Mouse (Mus musculus): ENCODE data around the gene Mt4. TPM values are rescaled to one million over a fixed set of nuclear protein-coding genes. Genes with fewer than 3 reads are reported as not detected.
"Not testable (repeated sequence)": the region's sequence is repeated elsewhere in the genome, so short reads cannot be mapped to it uniquely, and the experiment has no call there.

Mt4 gene
- polyA plus RNA-seq, 1 experiment: not detected

GRCm38 (mm10) chr8:94154537-94154936, 17.5 kb downstream of the Mt4 start:
- Histone ChIP-seq H3K27me3 (ENCODE audit: control insufficient read depth, insufficient read depth, low read length) (no peaks in the 10 kb centered on the region), H3K27ac (ENCODE audit: control insufficient read depth, insufficient read depth, low read depth, low read length) (peak overlapping the region; percentile 20; the same call in 1 of the 2 replicates), H3K36me3 (ENCODE audit: control insufficient read depth, insufficient read depth, low read length) (no peaks in the 10 kb centered on the region), H3K4me1 (ENCODE audit: control insufficient read depth, insufficient read depth, low read length) (peaks cover 8% of the 10 kb centered on the region), H3K4me3 (ENCODE audit: control insufficient read depth, low read depth, low read length) (no peak overlapping the region)
- TF ChIP-seq CTCF (IDR thresholded peaks at IDR 0.05; ENCODE audit: control insufficient read depth, insufficient read depth, insufficient replicate concordance, low read depth, low read length) (no peak), POLR2A (IDR thresholded peaks at IDR 0.05; ENCODE audit: control insufficient read depth, low read depth, low read length) (no peak)

GRCm38 (mm10) chr8:94156092-94156491, 19.1 kb downstream of the Mt4 start:
- Histone ChIP-seq H3K4me3 (ENCODE audit: control insufficient read depth, low read depth, low read length) (no peak overlapping the region), H3K4me1 (ENCODE audit: control insufficient read depth, insufficient read depth, low read length) (peaks cover 8% of the 10 kb centered on the region), H3K36me3 (ENCODE audit: control insufficient read depth, insufficient read depth, low read length) (no peaks in the 10 kb centered on the region), H3K27me3 (ENCODE audit: control insufficient read depth, insufficient read depth, low read length) (no peaks in the 10 kb centered on the region), H3K27ac (ENCODE audit: control insufficient read depth, insufficient read depth, low read depth, low read length) (no peak overlapping the region)
- TF ChIP-seq CTCF (IDR thresholded peaks at IDR 0.05; ENCODE audit: control insufficient read depth, insufficient read depth, insufficient replicate concordance, low read depth, low read length) (no peak), POLR2A (IDR thresholded peaks at IDR 0.05; ENCODE audit: control insufficient read depth, low read depth, low read length) (no peak)

- H3K4me1 ChIP-seq (ENCODE audit: control insufficient read depth, insufficient read depth, low read length); H3K36me3 ChIP-seq (ENCODE audit: control insufficient read depth, insufficient read depth, low read length); H3K4me3 ChIP-seq (ENCODE audit: control insufficient read depth, low read depth, low read length); H3K27me3 ChIP-seq (ENCODE audit: control insufficient read depth, insufficient read depth, low read length): not testable (repeated sequence)
- H3K27ac ChIP-seq (ENCODE audit: control insufficient read depth, insufficient read depth, low read depth, low read length): peak overlapping the region; percentile 34
Observed at GRCm38 (mm10) chr8:94165772-94166171, 28.8 kb downstream of the Mt4 start.

GRCm38 (mm10) chr8:94167244-94167643, 30.2 kb downstream of the Mt4 start:
- Histone ChIP-seq H3K27ac (ENCODE audit: control insufficient read depth, insufficient read depth, low read depth, low read length) (no peak overlapping the region), H3K4me3 (ENCODE audit: control insufficient read depth, low read depth, low read length) (no peak overlapping the region), H3K4me1 (ENCODE audit: control insufficient read depth, insufficient read depth, low read length) (peaks cover 14% of the 10 kb centered on the region), H3K27me3 (ENCODE audit: control insufficient read depth, insufficient read depth, low read length) (no peaks in the 10 kb centered on the region), H3K36me3 (ENCODE audit: control insufficient read depth, insufficient read depth, low read length) (no peaks in the 10 kb centered on the region)
- TF ChIP-seq CTCF (IDR thresholded peaks at IDR 0.05; ENCODE audit: control insufficient read depth, insufficient read depth, insufficient replicate concordance, low read depth, low read length) (peak; percentile 92), POLR2A (IDR thresholded peaks at IDR 0.05; ENCODE audit: control insufficient read depth, low read depth, low read length) (no peak)

GRCm38 (mm10) chr8:94169547-94169946, 32.5 kb downstream of the Mt4 start:
- no peaks in the 10 kb centered on the region for H3K36me3 ChIP-seq (ENCODE audit: control insufficient read depth, insufficient read depth, low read length)
- TF ChIP-seq POLR2A (IDR thresholded peaks at IDR 0.05; ENCODE audit: control insufficient read depth, low read depth, low read length) (no peak), CTCF (IDR thresholded peaks at IDR 0.05; ENCODE audit: control insufficient read depth, insufficient read depth, insufficient replicate concordance, low read depth, low read length) (no peak)
- H3K27me3 ChIP-seq (ENCODE audit: control insufficient read depth, insufficient read depth, low read length): no peaks in the 10 kb centered on the region

GRCm38 (mm10) chr8:94171321-94171755, 34.3 kb downstream of the Mt4 start:
- H3K4me1 ChIP-seq (ENCODE audit: control insufficient read depth, insufficient read depth, low read length): peaks cover 17% of the 10 kb centered on the region
- TF ChIP-seq CTCF (IDR thresholded peaks at IDR 0.05; ENCODE audit: control insufficient read depth, insufficient read depth, insufficient replicate concordance, low read depth, low read length) (no peak), POLR2A (IDR thresholded peaks at IDR 0.05; ENCODE audit: control insufficient read depth, low read depth, low read length) (no peak; the same call in 1 of the 2 replicates)
- H3K27me3 ChIP-seq (ENCODE audit: control insufficient read depth, insufficient read depth, low read length): no peaks in the 10 kb centered on the region
- H3K4me3 ChIP-seq (ENCODE audit: control insufficient read depth, low read depth, low read length): peak overlapping the region; percentile 90
- H3K27ac ChIP-seq (ENCODE audit: control insufficient read depth, insufficient read depth, low read depth, low read length): peak overlapping the region; percentile 99
- H3K36me3 ChIP-seq (ENCODE audit: control insufficient read depth, insufficient read depth, low read length): no peaks in the 10 kb centered on the region

More at GRCm38 (mm10) chr8:94169547-94169946, 32.5 kb downstream of the Mt4 start:
- Histone ChIP-seq H3K27ac (ENCODE audit: control insufficient read depth, insufficient read depth, low read depth, low read length) (no peak overlapping the region), H3K4me3 (ENCODE audit: control insufficient read depth, low read depth, low read length) (no peak overlapping the region), H3K4me1 (ENCODE audit: control insufficient read depth, insufficient read depth, low read length) (peaks cover 17% of the 10 kb centered on the region)

GRCm38 (mm10) chr8:94172075-94172808, 35.2 kb downstream of the Mt4 start, which contains the start of gene Mt2:
Gene Mt2, plus strand, starts transcription at chr8:94172664.
- Histone ChIP-seq H3K4me1 (ENCODE audit: control insufficient read depth, insufficient read depth, low read length) (peaks cover 17% of the 10 kb centered on the region), H3K4me3 (ENCODE audit: control insufficient read depth, low read depth, low read length) (peak within 1 kb of the TSS; percentile 90), H3K36me3 (ENCODE audit: control insufficient read depth, insufficient read depth, low read length) (no peaks in the 10 kb centered on the region), H3K27ac (ENCODE audit: control insufficient read depth, insufficient read depth, low read depth, low read length) (peak within 1 kb of the TSS; percentile 99), H3K27me3 (ENCODE audit: control insufficient read depth, insufficient read depth, low read length) (no peaks in the 10 kb centered on the region)
- 0 out of 2 replicates have a peak, but pooled peaks have one; percentile 87 for TF ChIP-seq POLR2A (IDR thresholded peaks at IDR 0.05; ENCODE audit: control insufficient read depth, low read depth, low read length)
- no peak for TF ChIP-seq CTCF (IDR thresholded peaks at IDR 0.05; ENCODE audit: control insufficient read depth, insufficient read depth, insufficient replicate concordance, low read depth, low read length)

All from testis, adult 2 months (tissue).